Mouse (Mus musculus) monocyte, adult 2 months (primary cell): ENCODE measurements around the gene St8sia1.

Source experiments
- DNase-seq, 2 experiments: peaks; one replicate each; pipeline ENCODE4 v3.0.0; 2022; ENCODE audit warnings: low spot score in 2 of 2, low read depth in 1 of 2

Gene St8sia1

GRCm38 (mm10) chr6:142795087-142795486 lies 169.2 kb downstream of the St8sia1 start:
- no peak for DNase-seq

DNA sequence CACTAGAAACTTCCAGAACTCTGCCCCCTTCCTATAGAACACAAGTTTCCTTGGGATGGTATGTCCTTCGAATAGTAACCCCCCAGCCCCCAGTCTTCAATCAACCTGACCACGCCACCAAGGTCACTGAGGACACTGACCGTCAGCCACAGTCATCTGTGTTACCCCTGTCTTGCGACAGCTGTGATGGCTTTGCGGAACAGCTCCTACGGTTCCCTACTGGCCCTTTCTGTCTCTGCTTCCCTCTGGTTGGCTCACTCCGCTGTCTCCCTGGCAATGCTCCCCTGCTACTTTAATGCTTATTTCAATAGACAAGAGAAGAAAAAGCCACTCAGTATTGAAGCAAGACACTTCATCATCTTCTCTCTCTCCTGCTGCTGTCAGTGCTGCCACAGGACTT lies 170.8 kb downstream of the St8sia1 start:
- no peak for DNase-seq

DNA sequence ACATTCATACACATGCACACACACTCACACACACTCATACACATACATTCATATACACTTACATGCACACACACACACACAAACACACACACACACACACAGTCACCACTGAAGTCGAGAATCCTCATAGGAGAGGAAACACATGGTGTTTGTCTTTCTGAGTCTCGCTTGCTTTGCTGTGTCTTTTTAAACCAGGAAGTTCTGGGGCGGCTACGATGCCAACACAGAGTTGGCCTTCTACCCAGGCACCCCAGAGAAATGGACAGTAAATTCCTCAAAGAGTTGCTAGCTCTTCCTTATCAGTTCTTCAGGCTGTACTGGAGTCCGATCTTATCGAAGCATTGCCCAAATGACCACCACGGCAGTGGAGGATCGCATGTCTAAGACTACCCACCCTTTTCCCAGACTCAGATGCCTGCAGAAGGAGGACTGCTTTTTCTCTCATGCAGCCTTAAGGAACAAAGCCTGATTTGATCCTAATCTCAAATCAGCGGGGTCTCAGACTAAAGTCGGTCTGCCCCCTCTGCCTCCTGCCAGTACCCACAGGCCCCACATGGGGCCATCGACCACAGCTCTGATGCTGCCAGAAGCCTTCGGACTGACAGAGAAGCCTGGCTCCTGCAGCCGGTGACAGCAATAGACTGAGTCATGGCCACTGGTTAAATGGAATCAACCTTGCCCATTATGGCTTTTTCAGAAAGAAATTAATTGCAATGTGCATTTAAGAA lies 171.8 kb downstream of the St8sia1 start:
- no peak for DNase-seq

DNA sequence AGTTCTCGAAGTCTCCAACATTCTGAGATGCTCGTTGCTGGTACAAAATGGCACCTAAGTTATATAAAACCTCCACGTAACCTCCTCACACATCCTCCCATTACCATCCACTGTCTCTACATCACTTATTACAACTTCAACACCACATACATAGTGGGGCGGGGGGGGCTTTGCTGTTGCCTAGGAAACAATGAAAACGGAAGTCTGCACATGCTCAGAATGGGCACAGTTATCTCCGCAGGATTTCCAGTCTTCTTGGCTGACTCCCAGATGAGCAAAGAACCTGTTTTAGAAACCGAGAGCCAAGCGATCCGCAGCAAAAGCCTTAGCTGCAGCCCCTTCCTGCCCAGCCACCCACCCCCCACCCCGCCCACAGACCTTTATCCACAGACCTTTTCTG lies 174.5 kb downstream of the St8sia1 start:
- no peak for DNase-seq

- DNase-seq = no peak
These were observed 175.9 kb downstream of the St8sia1 start for GRCm38 (mm10) chr6:142788042-142788987.

GRCm38 (mm10) chr6:142786106-142786505 lies 178.1 kb downstream of the St8sia1 start:
- DNase-seq = no peak

DNA sequence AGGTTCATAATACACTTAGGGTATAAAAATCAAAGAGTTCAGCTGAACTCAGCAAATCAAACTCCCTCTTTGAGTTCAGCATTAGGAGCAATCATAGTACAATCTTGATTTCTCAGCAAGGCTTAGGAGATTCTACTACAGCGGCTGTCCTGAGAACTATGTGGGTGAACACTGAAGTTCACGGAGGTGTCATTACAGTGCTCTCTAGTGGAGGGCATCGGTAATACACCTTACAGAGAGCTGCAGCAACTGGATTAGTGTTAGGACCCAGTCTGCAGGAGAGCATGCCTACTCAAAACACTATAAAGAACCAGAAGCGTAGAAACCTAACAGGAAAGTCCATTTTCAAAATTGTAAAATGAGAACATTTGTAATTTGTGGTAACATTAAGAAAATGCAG lies 178.9 kb downstream of the St8sia1 start:
- peak; percentile 22 to 41 for DNase-seq

DNA sequence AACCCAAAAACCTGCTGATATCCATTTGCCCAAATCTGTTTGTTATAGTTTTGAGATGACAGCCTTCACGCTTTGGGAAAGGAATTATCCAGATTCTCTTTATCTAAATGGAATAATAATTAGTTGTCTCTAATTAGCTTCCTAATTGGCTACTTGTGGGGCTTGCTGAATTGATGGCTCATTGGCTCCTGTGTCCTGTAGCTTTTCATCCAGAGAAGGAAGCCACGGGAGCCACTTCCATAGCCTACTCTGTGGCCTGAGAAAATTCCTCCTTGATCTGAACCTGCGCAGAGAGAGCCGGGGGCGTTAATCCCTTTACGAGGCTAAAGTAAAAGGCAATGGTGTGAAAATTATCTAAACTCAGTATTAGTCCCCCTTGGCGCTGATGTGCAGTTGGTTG lies 183.0 kb downstream of the St8sia1 start:
- no peak for DNase-seq

DNA sequence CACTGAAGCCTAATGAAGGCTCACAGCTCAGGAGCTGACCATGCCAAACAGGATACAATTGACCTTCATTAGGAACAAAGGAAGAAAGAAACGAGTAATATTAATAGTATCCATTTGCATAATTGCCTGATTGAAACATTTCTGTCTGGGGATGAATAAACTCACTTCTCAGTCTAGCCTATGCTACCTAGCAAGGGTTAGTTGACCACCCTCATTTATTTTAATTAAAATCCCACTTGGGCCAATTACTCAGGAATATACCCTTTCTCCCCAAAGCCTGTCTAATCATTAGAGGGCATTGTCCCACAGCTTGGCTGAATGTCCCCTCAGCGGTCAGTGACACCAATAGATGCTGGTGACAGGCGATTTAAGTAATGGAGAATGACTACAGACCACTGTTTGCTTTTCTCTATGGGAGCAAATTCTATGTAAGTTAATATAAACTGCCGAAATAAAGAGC lies 183.6 kb downstream of the St8sia1 start:
- DNase-seq = no peak

- DNase-seq = no peak
These were observed 184.3 kb downstream of the St8sia1 start for GRCm38 (mm10) chr6:142779812-142780573.

GRCm38 (mm10) chr6:142779045-142779811 lies 185.0 kb downstream of the St8sia1 start:
- no peak for DNase-seq

DNA sequence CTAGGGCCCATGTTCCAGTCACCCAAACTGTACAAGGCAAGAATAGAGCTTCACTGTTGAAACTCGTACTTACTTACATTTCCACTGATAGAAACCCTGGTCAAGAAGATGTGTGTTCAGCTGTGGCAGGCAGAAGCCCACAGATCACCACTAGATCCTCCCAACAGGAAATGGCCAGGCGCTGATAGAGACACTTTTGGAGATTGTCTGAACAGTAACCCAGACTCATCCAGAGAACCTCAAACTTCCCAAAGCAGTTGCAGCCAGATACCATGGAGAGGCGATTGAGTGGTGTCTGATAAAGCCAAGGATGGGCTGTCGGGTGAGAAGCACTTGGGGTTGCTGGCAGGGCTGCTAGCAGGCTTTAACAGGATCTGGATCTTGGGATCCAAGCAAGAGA lies 187.3 kb downstream of the St8sia1 start:
- no peak for DNase-seq

- DNase-seq = no peak
These were observed 190.7 kb downstream of the St8sia1 start for GRCm38 (mm10) chr6:142773566-142773965.

DNA sequence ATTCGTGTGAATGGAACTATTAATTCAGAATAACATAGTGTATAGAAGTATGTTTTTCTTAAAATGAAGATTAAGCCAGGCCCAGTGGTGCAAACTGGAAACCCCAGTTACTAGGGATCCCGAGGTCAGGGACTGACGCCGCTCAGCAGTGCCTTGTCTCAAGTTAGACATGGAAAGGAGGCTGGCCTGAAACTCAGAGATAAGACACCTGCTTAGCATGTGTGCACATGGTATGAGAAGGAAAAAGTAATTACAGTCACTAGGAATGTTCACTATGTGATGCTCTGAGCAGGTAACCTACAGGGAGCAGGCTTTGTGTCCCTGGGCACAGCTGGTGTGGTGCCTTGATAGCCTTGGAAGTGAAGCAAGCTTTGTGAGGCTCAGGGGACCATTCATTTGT lies 192.6 kb downstream of the St8sia1 start:
- no peak for DNase-seq
